Mouse (Mus musculus): ENCODE results near the gene Mtx1. TPM values are rescaled to one million over a fixed set of nuclear protein-coding genes. Genes with fewer than 3 reads are reported as not detected.

Gene Mtx1
- polyA plus RNA-seq, 1 experiment from 2014 or later, result 234 TPM

- no peak overlapping the region for H3K27ac ChIP-seq (ENCODE audit: low read length)
- peaks cover 28% of the 10 kb centered on the region for H3K4me1 ChIP-seq (ENCODE audit: control insufficient read depth, insufficient read depth, low read length)
- no peak overlapping the region for H3K4me3 ChIP-seq (ENCODE audit: low read length)
- H3K9me3 ChIP-seq (ENCODE audit: control insufficient read depth, low read length), result no peaks in the 10 kb centered on the region
- no peak overlapping the region for H3K9ac ChIP-seq (ENCODE audit: low read depth, low read length)
- H3K36me3 ChIP-seq (ENCODE audit: control insufficient read depth, insufficient read depth, low read length), result 0 out of 2 replicates have a peak, but pooled peaks cover 3% of the 10 kb centered on the region
- H3K4me2 ChIP-seq (ENCODE audit: low read depth, low read length), result no peak overlapping the region
- no peaks in the 10 kb centered on the region for H3K27me3 ChIP-seq (replicated peaks; ENCODE audit: control insufficient read depth, insufficient read depth, low read length)
- no peak for ATAC-seq
- 64% methylated on average over 23 of the region's 23 CpGs for WGBS
Observed at GRCm38 (mm10) chr3:89187197-89187596, 39.7 kb downstream of the Mtx1 start.

GRCm38 (mm10) chr3:89183959-89184315, 43.0 kb downstream of the Mtx1 start:
- H3K9ac ChIP-seq (ENCODE audit: low read depth, low read length), result peak overlapping the region; percentile 85
- WGBS, result 81% methylated on average over 6 of the region's 6 CpGs
- H3K4me2 ChIP-seq (ENCODE audit: low read depth, low read length), result peak overlapping the region; percentile 94
- H3K4me3 ChIP-seq (ENCODE audit: low read length), result peak overlapping the region; percentile 75
- H3K9me3 ChIP-seq (ENCODE audit: control insufficient read depth, low read length), result no peaks in the 10 kb centered on the region
- peaks cover 29% of the 10 kb centered on the region for H3K4me1 ChIP-seq (ENCODE audit: control insufficient read depth, insufficient read depth, low read length)
- ATAC-seq, result no peak
- no peaks in the 10 kb centered on the region for H3K27me3 ChIP-seq (replicated peaks; ENCODE audit: control insufficient read depth, insufficient read depth, low read length)
- peaks cover 9% of the 10 kb centered on the region; the same call in 1 of the 2 replicates for H3K36me3 ChIP-seq (ENCODE audit: control insufficient read depth, insufficient read depth, low read length)
- H3K27ac ChIP-seq (ENCODE audit: low read length), result no peak overlapping the region

GRCm38 (mm10) chr3:89183058-89183958, 43.6 kb downstream of the Mtx1 start, which contains the start of gene Fam189b:
Fam189b (plus strand) TSS chr3:89183143.
- Histone ChIP-seq H3K36me3 (ENCODE audit: control insufficient read depth, insufficient read depth, low read length) (peaks cover 9% of the 10 kb centered on the region; the same call in 1 of the 2 replicates), H3K9ac (ENCODE audit: low read depth, low read length) (peak within 1 kb of the TSS; percentile 85), H3K27me3 (replicated peaks; ENCODE audit: control insufficient read depth, insufficient read depth, low read length) (no peaks in the 10 kb centered on the region), H3K4me1 (ENCODE audit: control insufficient read depth, insufficient read depth, low read length) (peaks cover 36% of the 10 kb centered on the region), H3K9me3 (ENCODE audit: control insufficient read depth, low read length) (no peaks in the 10 kb centered on the region), H3K27ac (ENCODE audit: low read length) (peak within 1 kb of the TSS; percentile 72), H3K4me3 (ENCODE audit: low read length) (peak within 1 kb of the TSS; percentile 75), H3K4me2 (ENCODE audit: low read depth, low read length) (peak within 1 kb of the TSS; percentile 94)
- WGBS, result 9% methylated on average over 39 of the region's 39 CpGs
- peak; percentile 95 for ATAC-seq

- H3K4me1 ChIP-seq (ENCODE audit: control insufficient read depth, insufficient read depth, low read length), result peaks cover 37% of the 10 kb centered on the region
- 43% methylated on average over 7 of the region's 7 CpGs for WGBS
Observed at GRCm38 (mm10) chr3:89182531-89183057, 44.3 kb downstream of the Mtx1 start.

GRCm38 (mm10) chr3:89181749-89182500, 45.0 kb downstream of the Mtx1 start:
- no peak for ATAC-seq
- H3K4me1 ChIP-seq (ENCODE audit: control insufficient read depth, insufficient read depth, low read length), result peaks cover 37% of the 10 kb centered on the region

More at GRCm38 (mm10) chr3:89182531-89183057, 44.3 kb downstream of the Mtx1 start:
- Histone ChIP-seq H3K9me3 (ENCODE audit: control insufficient read depth, low read length) (no peaks in the 10 kb centered on the region), H3K36me3 (ENCODE audit: control insufficient read depth, insufficient read depth, low read length) (peaks cover 6% of the 10 kb centered on the region; the same call in 1 of the 2 replicates), H3K4me2 (ENCODE audit: low read depth, low read length) (peak overlapping the region; percentile 94), H3K27me3 (replicated peaks; ENCODE audit: control insufficient read depth, insufficient read depth, low read length) (no peaks in the 10 kb centered on the region), H3K9ac (ENCODE audit: low read depth, low read length) (peak overlapping the region; percentile 85; the same call in 1 of the 2 replicates), H3K4me3 (ENCODE audit: low read length) (peak overlapping the region; percentile 75), H3K27ac (ENCODE audit: low read length) (peak overlapping the region; percentile 28; the same call in 1 of the 2 replicates)
- ATAC-seq, result no peak

GRCm38 (mm10) chr3:89179056-89179455, 47.8 kb downstream of the Mtx1 start:
- Histone ChIP-seq H3K4me2 (ENCODE audit: low read depth, low read length) (peak overlapping the region; percentile 69), H3K36me3 (ENCODE audit: control insufficient read depth, insufficient read depth, low read length) (peaks cover 18% of the 10 kb centered on the region), H3K4me3 (ENCODE audit: low read length) (no peak overlapping the region), H3K4me1 (ENCODE audit: control insufficient read depth, insufficient read depth, low read length) (peaks cover 24% of the 10 kb centered on the region), H3K9me3 (ENCODE audit: control insufficient read depth, low read length) (no peaks in the 10 kb centered on the region), H3K9ac (ENCODE audit: low read depth, low read length) (peak overlapping the region; percentile 23; the same call in 1 of the 2 replicates), H3K27ac (ENCODE audit: low read length) (no peak overlapping the region), H3K27me3 (replicated peaks; ENCODE audit: control insufficient read depth, insufficient read depth, low read length) (no peaks in the 10 kb centered on the region)
- no peak for ATAC-seq
- 83% methylated on average over 11 of the region's 11 CpGs for WGBS

More at GRCm38 (mm10) chr3:89181749-89182500, 45.0 kb downstream of the Mtx1 start:
- no peak overlapping the region for H3K27ac ChIP-seq (ENCODE audit: low read length)
- H3K4me2 ChIP-seq (ENCODE audit: low read depth, low read length), result no peak overlapping the region
- no peaks in the 10 kb centered on the region for H3K9me3 ChIP-seq (ENCODE audit: control insufficient read depth, low read length)
- H3K36me3 ChIP-seq (ENCODE audit: control insufficient read depth, insufficient read depth, low read length), result peaks cover 6% of the 10 kb centered on the region; the same call in 1 of the 2 replicates
- H3K27me3 ChIP-seq (replicated peaks; ENCODE audit: control insufficient read depth, insufficient read depth, low read length), result no peaks in the 10 kb centered on the region
- 90% methylated on average over 27 of the region's 27 CpGs for WGBS
- no peak overlapping the region for H3K9ac ChIP-seq (ENCODE audit: low read depth, low read length)
- no peak overlapping the region for H3K4me3 ChIP-seq (ENCODE audit: low read length)

- 5% methylated on average over 6 of the region's 6 CpGs for WGBS
- peaks cover 16% of the 10 kb centered on the region for H3K4me1 ChIP-seq (ENCODE audit: control insufficient read depth, insufficient read depth, low read length)
Observed at GRCm38 (mm10) chr3:89178107-89178385, 48.8 kb downstream of the Mtx1 start.

GRCm38 (mm10) chr3:89177242-89178106, 49.4 kb downstream of the Mtx1 start, which contains the start of gene Scamp3:
Scamp3 (plus strand) TSS chr3:89177473.
- H3K9me3 ChIP-seq (ENCODE audit: control insufficient read depth, low read length), result no peaks in the 10 kb centered on the region
- H3K27me3 ChIP-seq (replicated peaks; ENCODE audit: control insufficient read depth, insufficient read depth, low read length), result no peaks in the 10 kb centered on the region
- peaks cover 26% of the 10 kb centered on the region for H3K36me3 ChIP-seq (ENCODE audit: control insufficient read depth, insufficient read depth, low read length)
- peak within 1 kb of the TSS; percentile 69 for H3K4me2 ChIP-seq (ENCODE audit: low read depth, low read length)
- WGBS, result under 1% methylated on average over 43 of the region's 43 CpGs
- peak; percentile 95 for ATAC-seq
- peak within 1 kb of the TSS; percentile 70 for H3K4me3 ChIP-seq (ENCODE audit: low read length)
- peaks cover 12% of the 10 kb centered on the region for H3K4me1 ChIP-seq (ENCODE audit: control insufficient read depth, insufficient read depth, low read length)
- H3K27ac ChIP-seq (ENCODE audit: low read length), result peak within 1 kb of the TSS; percentile 80
- peak within 1 kb of the TSS; percentile 80 for H3K9ac ChIP-seq (ENCODE audit: low read depth, low read length)

More at GRCm38 (mm10) chr3:89178107-89178385, 48.8 kb downstream of the Mtx1 start:
- ATAC-seq, result no peak
- H3K4me3 ChIP-seq (ENCODE audit: low read length), result peak overlapping the region; percentile 70
- peak overlapping the region; percentile 80 for H3K9ac ChIP-seq (ENCODE audit: low read depth, low read length)
- no peaks in the 10 kb centered on the region for H3K27me3 ChIP-seq (replicated peaks; ENCODE audit: control insufficient read depth, insufficient read depth, low read length)
- no peaks in the 10 kb centered on the region for H3K9me3 ChIP-seq (ENCODE audit: control insufficient read depth, low read length)
- H3K27ac ChIP-seq (ENCODE audit: low read length), result peak overlapping the region; percentile 80
- peaks cover 25% of the 10 kb centered on the region for H3K36me3 ChIP-seq (ENCODE audit: control insufficient read depth, insufficient read depth, low read length)
- peak overlapping the region; percentile 69 for H3K4me2 ChIP-seq (ENCODE audit: low read depth, low read length)

Measured in intestine, embryonic 16.5 days (tissue).